Mouse (Mus musculus) lung, postnatal 0 days (tissue): ENCODE results near the gene Gm15217. TPM values are rescaled to one million over a fixed set of nuclear protein-coding genes. Genes with fewer than 3 reads are reported as not detected.

Source experiments
- ATAC-seq: fragments of 200-750 bp; cut with Nextera tagmentation; 2 replicates; pipeline ENCODE4 v1.8.0; 2017; ENCODE audit warnings: moderate library complexity
- DNase-seq: peaks from one replicate; pipeline ENCODE4 v3.0.0-alpha.2; 2016; ENCODE audit warnings: low spot score
- H3K27ac ChIP-seq: fragments of 300-500 bp; sonication (generic); 2 replicates; pipeline ENCODE4 v1.5.1; 2014; ENCODE audit warnings: antibody characterized with exemption, mild to moderate bottlenecking, low read length, mixed read lengths
- H3K27me3 ChIP-seq: fragments of 300-500 bp; sonication (generic); replicated peaks from 2 replicates; pipeline ENCODE4 v1.6.1; 2014; ENCODE audit warnings: low read length, mixed read lengths; ENCODE audit not compliant: insufficient read depth
- H3K36me3 ChIP-seq: fragments of 300-500 bp; sonication (generic); 2 replicates; pipeline ENCODE4 v1.6.1; 2014; ENCODE audit warnings: low read length, mixed read lengths; ENCODE audit not compliant: insufficient read depth
- H3K4me1 ChIP-seq: fragments of 300-500 bp; sonication (generic); 2 replicates; pipeline ENCODE4 v1.6.1; 2014; ENCODE audit warnings: antibody characterized with exemption, low read depth, low read length, mixed read lengths; ENCODE audit not compliant: insufficient read depth
- H3K4me2 ChIP-seq: fragments of 300-500 bp; sonication (generic); replicated peaks from 2 replicates; pipeline ENCODE4 v1.6.1; 2014; ENCODE audit warnings: low read depth, mild to moderate bottlenecking, low read length, moderate library complexity, mixed read lengths
- H3K4me3 ChIP-seq: fragments of 300-500 bp; sonication (generic); 2 replicates; pipeline ENCODE4 v1.5.1; 2014; ENCODE audit warnings: low read depth, low read length
- H3K9ac ChIP-seq: fragments of 300-500 bp; sonication (generic); replicated peaks from 2 replicates; pipeline ENCODE4 v1.6.1; 2014; ENCODE audit warnings: low read depth, mild to moderate bottlenecking
- H3K9me3 ChIP-seq: fragments of 300-500 bp; sonication (generic); 2 replicates; pipeline ENCODE4 v1.6.1; 2016; ENCODE audit warnings: low read length, mixed read lengths
- CTCF ChIP-seq: IDR thresholded peaks from 2 replicates; pipeline ENCODE4 v1.5.1; 2016; ENCODE audit warnings: antibody characterized with exemption, mild to moderate bottlenecking
- EP300 ChIP-seq: IDR thresholded peaks from 2 replicates; pipeline ENCODE4 v1.6.1; 2016; ENCODE audit warnings: antibody characterized with exemption, mild to moderate bottlenecking, control low read depth
- WGBS: fragments of 180-500 bp; shearing (Covaris S2); extraction: QIAGEN DNeasy Blood & Tissue Kit; methylation state at CpG from one replicate; pipeline ENCODE4 v1.1.7; 2014; 5-methylcytosine and 5-hydroxymethylcytosine counted together
- polyA plus RNA-seq: library from polyadenylated mRNA; unstranded; fragments of >200 nt; fragmentation: Nextera tagmentation; extraction: Ambion mirVana; gene quantifications from 2 replicates; pipeline ENCODE4 v1.2.1, GENCODE M21; 2015

The Gm15217 gene
- polyA plus RNA-seq, 1 experiment from 2014 or later, result 0.76 TPM

- peak; percentile 45 for DNase-seq
- Histone ChIP-seq H3K27me3 (no peaks in the 10 kb centered on the region), H3K9me3 (no peaks in the 10 kb centered on the region), H3K36me3 (no peaks in the 10 kb centered on the region), H3K4me3 (no peak overlapping the region), H3K4me1 (no peaks in the 10 kb centered on the region), H3K4me2 (no peak overlapping the region), H3K9ac (no peak overlapping the region), H3K27ac (no peak overlapping the region)
- ATAC-seq, result peak; percentile 23; the same call in 1 of the 2 replicates
- TF ChIP-seq EP300 (no peak), CTCF (peak; percentile 62)
- 33% methylated on average over 10 of the region's 10 CpGs for WGBS
Observed at GRCm38 (mm10) chr14:46363209-46363608, 16.0 kb upstream of the Gm15217 start.

GRCm38 (mm10) chr14:46372452-46372851, 6.8 kb upstream of the Gm15217 start:
- Histone ChIP-seq H3K4me1 (no peaks in the 10 kb centered on the region), H3K36me3 (no peaks in the 10 kb centered on the region), H3K4me3 (no peak overlapping the region), H3K27me3 (no peaks in the 10 kb centered on the region), H3K9ac (no peak overlapping the region), H3K4me2 (no peak overlapping the region), H3K27ac (no peak overlapping the region), H3K9me3 (no peaks in the 10 kb centered on the region)
- DNase-seq (no peak), ATAC-seq (no peak)
- TF ChIP-seq EP300 (no peak), CTCF (no peak)
- 37% methylated on average over 9 of the region's 9 CpGs for WGBS

- TF ChIP-seq CTCF, result no peak
- TF ChIP-seq EP300, result no peak
- no peak overlapping the region for H3K27ac ChIP-seq
- no peaks in the 10 kb centered on the region for H3K27me3 ChIP-seq
- H3K36me3 ChIP-seq, result no peaks in the 10 kb centered on the region
- no peak for ATAC-seq
- H3K4me2 ChIP-seq, result no peak overlapping the region
- peaks cover 8% of the 10 kb centered on the region; the same call in 1 of the 2 replicates for H3K4me1 ChIP-seq
- peak; percentile 25 for DNase-seq
- 57% methylated on average over 5 of the region's 5 CpGs for WGBS
- no peaks in the 10 kb centered on the region for H3K9me3 ChIP-seq
- no peak overlapping the region for H3K9ac ChIP-seq
- no peak overlapping the region for H3K4me3 ChIP-seq
Observed at GRCm38 (mm10) chr14:46375796-46376195, 3.4 kb upstream of the Gm15217 start.

- H3K27ac ChIP-seq, result peak overlapping the region; percentile 20; the same call in 1 of the 2 replicates
- peak overlapping the region; percentile 56 for H3K4me2 ChIP-seq
- H3K9me3 ChIP-seq, result no peaks in the 10 kb centered on the region
- no peaks in the 10 kb centered on the region for H3K36me3 ChIP-seq
- TF ChIP-seq CTCF (peak; percentile 36), EP300 (no peak)
- WGBS, result 17% methylated on average over 30 of the region's 31 CpGs
- H3K4me3 ChIP-seq, result 0 out of 2 replicates have a peak overlapping the region, but pooled peaks have one; percentile 17
- H3K4me1 ChIP-seq, result peaks cover 19% of the 10 kb centered on the region
- H3K27me3 ChIP-seq, result no peaks in the 10 kb centered on the region
- DNase-seq (peak; percentile 42), ATAC-seq (peak; percentile 60)
- 0 out of 2 replicates have a peak overlapping the region, but pooled peaks have one; percentile 16 for H3K9ac ChIP-seq
Observed at GRCm38 (mm10) chr14:46380286-46380721, 1.1 kb downstream of the Gm15217 start.

- Histone ChIP-seq H3K36me3 (no peaks in the 10 kb centered on the region), H3K4me2 (no peak overlapping the region), H3K9me3 (no peaks in the 10 kb centered on the region), H3K27me3 (no peaks in the 10 kb centered on the region), H3K4me3 (no peak overlapping the region), H3K4me1 (peaks cover 19% of the 10 kb centered on the region), H3K27ac (0 out of 2 replicates have a peak overlapping the region, but pooled peaks have one; percentile 26), H3K9ac (no peak overlapping the region)
- TF ChIP-seq CTCF, result no peak
- ATAC-seq (no peak), DNase-seq (no peak)
- WGBS, result 48% methylated on average over 6 of the region's 6 CpGs
Observed at GRCm38 (mm10) chr14:46381457-46381856, 2.2 kb downstream of the Gm15217 start.

GRCm38 (mm10) chr14:46384946-46385691, 5.9 kb downstream of the Gm15217 start:
- Histone ChIP-seq H3K4me2 (peak overlapping the region; percentile 60), H3K4me3 (peak overlapping the region; percentile 60), H3K36me3 (no peaks in the 10 kb centered on the region), H3K9ac (peak overlapping the region; percentile 39), H3K4me1 (peaks cover 20% of the 10 kb centered on the region), H3K9me3 (no peaks in the 10 kb centered on the region), H3K27me3 (no peaks in the 10 kb centered on the region), H3K27ac (peak overlapping the region; percentile 57; the same call in 1 of the 2 replicates)
- DNase-seq, result peak; percentile 16
- TF ChIP-seq EP300, result no peak
- no peak for TF ChIP-seq CTCF
- no peak for ATAC-seq
- 14% methylated on average over 14 of the region's 14 CpGs for WGBS
